Mouse (Mus musculus): Measurements from ENCODE around the gene Myef2.

DNA sequence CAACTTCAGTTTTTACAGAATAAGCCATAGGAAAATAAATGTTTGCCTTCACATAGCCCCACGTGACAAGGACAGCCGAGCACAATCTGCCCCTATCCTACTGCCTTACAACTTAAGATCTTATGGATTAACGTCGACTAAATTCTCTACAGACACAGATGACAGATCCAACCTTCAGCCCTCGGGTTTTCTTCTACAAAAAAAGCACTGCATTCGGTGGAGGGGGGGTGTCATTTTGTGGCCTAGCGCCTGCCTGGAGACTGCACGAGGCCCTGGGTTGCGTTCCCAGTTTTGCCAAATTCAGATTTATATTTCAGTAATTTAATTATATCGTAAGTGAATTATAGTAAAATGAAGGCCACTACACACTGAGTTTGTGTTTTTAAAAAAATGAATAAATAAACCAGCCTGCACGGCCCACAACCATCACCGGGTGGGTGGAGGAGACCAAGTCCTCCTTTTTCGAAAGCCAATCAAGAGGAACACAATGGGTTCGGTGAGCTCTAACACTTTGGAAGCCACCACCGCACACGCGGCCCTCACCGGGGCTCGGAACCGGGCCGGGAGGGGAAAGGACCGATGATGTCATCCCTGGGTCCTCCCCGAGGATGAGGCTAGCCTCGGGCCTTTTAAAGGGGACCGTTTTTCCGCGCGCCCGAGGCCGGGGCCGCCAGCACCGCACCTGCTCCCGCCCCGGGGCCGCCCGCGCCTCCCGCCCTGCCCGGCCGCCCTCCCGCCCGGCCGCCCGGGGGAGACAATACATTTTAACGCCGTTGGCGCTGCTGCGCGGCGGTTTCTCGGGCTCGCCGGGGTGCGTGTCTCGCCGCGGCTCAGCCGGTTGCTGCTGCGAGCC lies 611 bp downstream of the Myef2 start:
- TF ChIP-seq POLR2A (IDR thresholded peaks at IDR 0.05; ENCODE audit: low read depth, low read length) (no peak), CTCF (IDR thresholded peaks at IDR 0.05; ENCODE audit: extremely low read depth, insufficient read depth, insufficient read length, insufficient replicate concordance) (no peak)
